Mouse (Mus musculus): ENCODE measurements at regions not wholly inside any gene's neighbourhood (a gene's known extent, or its start where the extent isn't known, plus 50 kb on each side); places are given as distances from the start of the nearest gene placed in this dataset.

DNA sequence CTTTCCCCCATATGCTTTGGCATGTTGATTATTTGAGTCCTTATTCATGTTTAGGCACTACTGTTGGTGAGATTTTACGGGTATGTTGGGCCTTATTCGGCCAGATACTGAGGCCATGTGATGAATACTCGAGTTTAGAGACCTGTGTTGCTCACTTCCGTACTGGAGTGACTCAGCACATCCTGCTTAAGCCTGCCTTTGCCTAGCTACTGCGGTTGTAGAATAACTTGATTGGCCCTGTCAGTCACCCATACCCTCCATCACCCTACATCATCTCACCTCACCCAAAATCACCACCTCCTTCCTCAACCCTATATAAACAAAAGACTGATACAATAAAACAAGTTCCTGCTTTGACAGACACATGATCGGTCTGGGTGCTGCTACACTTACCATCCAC lies 187.2 kb downstream of the Ifng start:
- DNase-seq = no peak

DNA sequence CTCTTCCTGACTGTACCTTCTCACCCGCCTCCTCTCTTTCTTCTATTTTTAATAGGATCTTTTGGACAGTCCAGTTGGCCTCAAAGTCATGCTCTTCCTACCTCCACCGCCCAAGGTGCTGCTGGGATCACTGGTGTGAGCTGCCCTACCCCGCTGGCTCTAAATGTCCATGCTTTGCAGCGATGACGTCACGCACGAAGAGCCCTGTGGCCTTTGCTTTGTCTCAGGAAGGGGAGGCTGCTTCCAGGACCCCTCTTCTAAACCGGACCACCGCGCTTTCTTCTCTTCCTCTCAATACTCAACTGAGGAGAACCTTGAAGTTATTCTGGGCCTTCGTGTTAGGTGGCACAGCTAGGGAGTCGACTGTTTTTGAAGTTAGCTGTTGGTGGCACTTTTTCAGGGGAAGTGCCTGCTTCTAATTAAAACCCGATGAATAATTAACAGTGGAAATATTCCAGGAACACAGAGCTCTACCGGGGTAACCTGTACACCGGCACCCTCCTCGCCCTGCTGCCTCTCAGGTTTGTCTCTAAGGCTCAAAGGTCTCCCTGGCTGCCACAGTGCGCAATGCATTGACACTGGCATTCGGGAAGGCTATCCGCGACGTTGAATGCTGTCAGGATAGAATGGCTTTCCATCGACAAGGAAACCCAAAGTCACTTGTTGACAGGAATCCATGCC lies 188.7 kb downstream of the Ifng start:
- peak; percentile 63 for DNase-seq

DNA sequence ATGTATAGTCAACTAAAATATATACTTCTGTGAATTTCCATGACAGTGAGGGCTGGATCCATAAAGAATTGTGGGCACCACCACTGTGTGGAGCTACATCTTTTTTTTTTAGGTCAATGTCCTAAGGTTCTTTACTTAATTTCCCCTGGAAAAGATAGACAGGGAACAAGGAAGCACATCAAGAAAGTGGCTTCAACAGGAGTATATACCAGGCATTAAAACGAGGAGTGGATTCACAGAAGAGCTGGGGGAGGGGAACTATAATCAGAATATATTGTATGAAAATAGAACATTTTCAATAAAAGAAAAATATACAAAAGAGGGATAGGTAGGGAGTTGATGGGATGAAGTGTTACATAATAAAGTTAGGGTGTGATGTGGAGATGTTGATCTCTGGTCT lies 190.9 kb downstream of the Ifng start:
- no peak for DNase-seq

- no peak for DNase-seq
These were observed 191.3 kb downstream of the Ifng start for GRCm38 (mm10) chr10:118632187-118632586.

DNA sequence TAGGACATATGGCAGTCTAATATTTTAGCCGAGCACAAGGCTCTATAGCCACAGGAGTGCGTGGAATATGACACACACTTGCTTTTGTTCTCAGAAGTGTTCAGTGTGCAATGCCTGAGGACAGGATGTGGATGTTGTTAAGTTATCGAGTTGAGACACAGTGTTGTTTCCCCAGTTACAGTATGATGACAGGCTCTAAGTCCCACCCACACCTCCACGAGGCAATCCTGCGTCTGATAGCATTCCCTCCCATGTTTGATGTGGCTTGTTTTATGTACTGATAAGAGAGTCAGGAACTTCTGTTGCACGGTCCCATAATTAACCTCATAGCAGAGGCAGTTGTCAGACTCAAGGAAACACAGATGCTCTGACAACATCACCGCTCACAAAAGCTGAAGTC lies 192.6 kb downstream of the Ifng start:
- DNase-seq = no peak

DNA sequence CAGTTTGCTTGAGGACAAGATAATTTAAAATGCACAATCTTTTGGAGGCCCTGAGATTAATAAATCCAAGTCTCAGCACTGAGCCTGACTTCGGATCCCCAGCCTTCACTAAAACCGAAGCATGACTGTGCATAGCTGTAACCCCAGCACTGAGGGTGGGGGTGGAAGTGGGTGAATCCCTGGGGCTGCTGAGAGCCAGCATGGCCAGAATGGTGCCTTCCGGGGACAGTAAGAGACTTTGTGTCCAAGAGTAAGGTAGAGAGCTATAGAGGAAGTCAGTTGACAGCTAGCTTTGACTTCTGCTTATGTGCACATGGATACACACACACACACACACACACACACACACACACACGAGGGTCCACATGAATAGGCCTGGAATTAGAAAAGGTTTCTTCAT lies 198.3 kb downstream of the Ifng start:
- DNase-seq = no peak

DNA sequence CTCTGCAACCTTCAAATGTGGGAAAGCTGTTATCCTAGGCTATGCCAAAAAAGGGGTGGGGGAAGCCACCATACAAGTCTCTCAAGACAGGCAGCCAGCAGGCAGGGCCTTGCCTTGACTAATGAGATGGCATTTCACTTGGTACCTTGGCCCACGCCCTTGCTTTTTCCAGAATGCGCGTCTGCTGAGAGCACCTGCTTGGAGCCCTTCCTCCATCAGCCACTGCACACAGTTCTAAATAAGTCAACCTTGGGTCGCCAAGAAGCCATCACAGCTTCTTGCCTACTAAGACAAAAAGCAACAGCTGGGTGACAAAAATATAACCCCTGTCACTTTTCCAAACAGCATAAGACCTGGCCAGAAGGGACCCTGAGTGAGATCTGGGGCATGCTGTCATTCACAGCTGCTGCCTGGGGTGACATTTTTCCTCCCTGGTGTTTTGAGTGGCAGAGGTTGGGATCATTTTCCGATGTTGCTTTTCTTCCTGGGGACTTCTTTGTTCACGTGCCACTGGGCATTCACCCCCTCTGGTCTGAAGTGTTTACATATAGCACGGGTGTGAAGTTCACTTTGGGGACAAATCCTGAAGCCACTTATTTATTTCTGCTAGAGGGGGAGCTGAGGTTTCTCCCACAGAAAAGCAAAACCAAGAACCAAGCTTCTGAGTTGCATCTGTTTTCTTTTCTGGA lies 199.4 kb downstream of the Ifng start:
- no peak for DNase-seq

DNA sequence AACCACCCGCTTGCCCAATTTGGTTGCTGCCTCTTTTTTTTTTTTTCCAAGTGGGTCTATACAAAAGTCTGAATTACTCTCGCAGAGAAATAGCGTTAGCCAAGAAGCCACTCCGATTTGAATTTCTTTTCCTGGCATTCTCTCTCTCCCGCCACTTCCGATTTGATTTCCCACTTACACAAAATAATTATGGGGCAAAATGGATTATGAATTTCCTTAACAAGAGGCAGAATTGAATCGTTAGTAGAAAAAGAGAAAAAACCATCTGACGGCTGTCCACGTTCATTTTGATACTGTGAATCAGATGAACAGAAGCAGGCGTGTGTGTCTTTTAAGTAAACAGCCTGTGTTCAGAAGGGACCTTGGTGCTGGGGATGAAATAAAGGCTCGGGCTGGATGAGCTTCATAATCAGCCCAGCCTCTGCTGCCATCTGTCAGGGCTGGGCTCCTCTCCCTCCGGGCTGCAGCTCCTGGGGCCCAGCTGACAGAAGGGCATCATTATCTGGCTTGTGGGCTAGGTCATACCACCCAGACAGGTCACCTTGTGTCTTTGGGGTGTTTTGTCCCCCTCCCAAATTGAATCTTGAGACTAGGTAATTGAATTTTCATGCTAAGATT lies 200.1 kb downstream of the Ifng start:
- no peak for DNase-seq

- DNase-seq = no peak
These were observed 202.8 kb downstream of the Ifng start for GRCm38 (mm10) chr10:118643622-118644021.

GRCm38 (mm10) chr10:118648111-118648510 lies 207.3 kb downstream of the Ifng start:
- no peak for DNase-seq

- DNase-seq = no peak
These were observed 213.4 kb downstream of the Dyrk2 start for GRCm38 (mm10) chr10:118656561-118656960.

- DNase-seq = no peak
These were observed 204.0 kb downstream of the Dyrk2 start for GRCm38 (mm10) chr10:118666009-118666408.

DNA sequence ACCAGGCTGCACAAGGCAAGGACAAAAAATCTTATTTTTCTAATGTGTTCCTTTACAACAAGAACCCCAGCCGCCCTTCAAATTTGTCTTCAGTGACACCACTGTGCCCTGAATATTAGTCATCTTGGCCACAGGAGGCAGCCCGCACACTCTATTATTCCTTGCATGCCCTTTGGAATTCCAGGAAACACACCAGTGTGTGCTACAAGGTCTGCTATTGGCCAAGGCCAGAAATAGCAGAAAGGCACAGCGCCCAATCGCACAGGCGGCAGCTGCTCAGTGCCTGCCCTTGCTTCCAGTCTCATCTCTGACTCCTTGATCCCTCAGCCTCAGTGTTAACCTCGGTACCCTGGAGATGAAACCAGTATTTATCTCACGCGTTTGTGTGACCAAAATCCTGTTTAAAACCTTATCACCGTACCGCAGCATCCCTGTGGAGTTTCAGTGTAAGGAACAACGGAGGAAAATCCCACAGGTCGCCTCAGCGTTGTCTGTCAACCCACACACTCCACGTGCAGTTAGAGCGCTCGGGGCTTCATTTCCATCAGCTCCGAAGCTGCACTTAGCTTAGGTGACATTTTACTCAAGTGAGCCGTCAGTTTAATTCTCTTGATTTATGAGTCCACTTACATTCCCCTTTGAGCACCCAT lies 194.1 kb downstream of the Dyrk2 start:
- DNase-seq = peak; percentile 23

- DNase-seq = no peak
These were observed 191.1 kb downstream of the Dyrk2 start for GRCm38 (mm10) chr10:118678750-118679418.

- DNase-seq = no peak
These were observed 190.5 kb downstream of the Dyrk2 start for GRCm38 (mm10) chr10:118679507-118679906.

DNA sequence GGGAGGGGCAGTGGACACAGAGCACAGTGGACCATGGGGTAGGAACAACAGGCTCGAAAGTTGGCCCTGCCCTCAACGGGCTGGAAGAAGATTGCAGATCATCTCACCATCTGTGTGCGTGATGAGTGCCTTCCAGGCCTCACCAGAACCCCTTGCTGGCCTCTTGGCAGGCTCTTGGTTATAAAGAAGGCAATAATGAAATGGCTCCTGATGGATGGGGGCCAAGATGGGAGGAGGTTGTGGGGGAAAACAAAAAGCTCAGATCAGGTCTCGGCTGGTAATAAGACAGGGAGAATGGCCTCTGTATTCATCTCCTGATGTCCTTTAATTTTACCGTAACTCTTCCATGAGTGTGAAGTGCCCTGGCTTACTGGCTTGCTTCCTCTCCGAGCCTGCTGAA lies 189.1 kb downstream of the Dyrk2 start:
- no peak for DNase-seq

DNA sequence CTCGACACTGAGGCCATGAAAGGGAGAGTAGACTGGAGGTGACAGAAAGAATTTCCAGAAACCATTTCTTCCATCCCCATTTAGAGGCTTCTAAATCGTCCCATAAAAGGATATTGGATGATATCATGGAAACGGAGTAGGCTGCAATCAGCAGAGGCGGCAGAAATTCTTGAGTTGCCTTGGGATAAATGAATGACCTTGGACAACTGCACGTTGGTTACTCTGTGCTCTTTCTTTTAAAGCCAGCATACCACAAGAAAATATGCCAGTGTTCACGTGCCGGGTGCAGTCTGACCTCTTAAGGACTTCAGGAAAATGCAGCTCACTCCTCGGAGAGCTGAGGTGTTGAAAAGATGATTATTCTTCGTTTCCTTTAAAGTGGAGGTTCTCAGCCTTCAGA lies 186.7 kb downstream of the Dyrk2 start:
- no peak for DNase-seq

GRCm38 (mm10) chr10:118699292-118699691 lies 170.7 kb downstream of the Dyrk2 start:
- no peak for DNase-seq

- DNase-seq = no peak
These were observed 169.9 kb downstream of the Dyrk2 start for GRCm38 (mm10) chr10:118700115-118700514.

- no peak for DNase-seq
These were observed 164.0 kb downstream of the Dyrk2 start for GRCm38 (mm10) chr10:118706020-118706419.

- DNase-seq = no peak
These were observed 160.3 kb downstream of the Dyrk2 start for GRCm38 (mm10) chr10:118709718-118710117.

GRCm38 (mm10) chr10:118711529-118711928 lies 158.5 kb downstream of the Dyrk2 start:
- no peak for DNase-seq

DNA sequence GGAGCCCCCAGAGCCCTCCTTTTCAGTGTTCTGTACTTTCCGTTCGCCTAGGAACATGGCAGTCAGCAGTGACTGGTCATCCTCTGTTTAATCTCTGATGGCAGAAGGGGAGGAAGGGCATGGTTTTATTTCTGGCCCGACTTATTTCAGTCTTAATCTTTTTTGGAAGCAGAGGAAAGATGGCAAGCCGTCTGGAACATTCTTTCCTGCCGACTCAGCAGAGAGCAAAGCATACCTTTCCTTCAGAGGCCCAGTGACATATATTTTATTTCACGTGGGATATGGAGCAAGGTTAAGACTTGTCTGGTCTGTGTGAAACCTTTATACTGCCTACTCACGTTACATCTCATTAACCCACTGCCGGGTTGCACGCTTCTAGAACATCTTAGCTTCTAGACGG lies 158.1 kb downstream of the Dyrk2 start:
- no peak for DNase-seq
